Mouse (Mus musculus) limb, embryonic 14.5 days (tissue): Measurements from ENCODE around the gene Capn7. TPM values are rescaled to one million over a fixed set of nuclear protein-coding genes. Genes with fewer than 3 reads are reported as not detected.

ENCODE experiments used
- ATAC-seq: fragments of 200-750 bp; cut with Nextera tagmentation; 2 replicates; pipeline ENCODE4 v1.8.0; 2017; ENCODE audit warnings: low read depth, moderate number of reproducible peaks, moderate TSS enrichment; ENCODE audit not compliant: low FRiP score
- DNase-seq: peaks from one replicate; pipeline ENCODE4 v3.0.0-alpha.2; 2015; ENCODE audit warnings: low spot score
- H3K27ac ChIP-seq: fragments of 300-500 bp; sonication (generic); replicated peaks from 2 replicates; pipeline ENCODE4 v1.5.1; 2014; ENCODE audit warnings: low read depth, mild to moderate bottlenecking, low read length, moderate library complexity, mixed read lengths
- H3K27me3 ChIP-seq: fragments of 300-500 bp; sonication (generic); 2 replicates; pipeline ENCODE4 v1.6.1; 2014; ENCODE audit warnings: low read length, mixed read lengths; ENCODE audit not compliant: control insufficient read depth, insufficient read depth
- H3K36me3 ChIP-seq: fragments of 300-500 bp; sonication (generic); 2 replicates; pipeline ENCODE4 v1.6.1; 2014; ENCODE audit warnings: mild to moderate bottlenecking, low read length, moderate library complexity, mixed read lengths; ENCODE audit not compliant: control insufficient read depth, insufficient read depth
- H3K4me1 ChIP-seq: fragments of 300-500 bp; sonication (generic); 2 replicates; pipeline ENCODE4 v1.6.1; 2014; ENCODE audit warnings: antibody characterized with exemption, low read length, mixed read lengths; ENCODE audit not compliant: control insufficient read depth, insufficient read depth
- H3K4me2 ChIP-seq: fragments of 300-500 bp; sonication (generic); replicated peaks from 2 replicates; pipeline ENCODE4 v1.6.1; 2014; ENCODE audit warnings: low read depth, mild to moderate bottlenecking, low read length, moderate library complexity; ENCODE audit not compliant: severe bottlenecking
- H3K4me3 ChIP-seq: fragments of 300-500 bp; sonication (generic); replicated peaks from 2 replicates; pipeline ENCODE4 v1.5.1; 2014; ENCODE audit warnings: low read length
- H3K9ac ChIP-seq: fragments of 300-500 bp; sonication (generic); 2 replicates; pipeline ENCODE4 v1.6.1; 2014; ENCODE audit warnings: mild to moderate bottlenecking, low read depth, low read length, moderate library complexity; ENCODE audit not compliant: severe bottlenecking
- H3K9me3 ChIP-seq: fragments of 300-500 bp; sonication (generic); 2 replicates; pipeline ENCODE4 v1.6.1; 2016; ENCODE audit warnings: low read length; ENCODE audit not compliant: control insufficient read depth
- POLR2A ChIP-seq: fragments of 200-500 bp; IDR thresholded peaks from 2 replicates; pipeline ENCODE4 v1.8.0; 2012; ENCODE audit warnings: inconsistent platforms, mild to moderate bottlenecking, moderate library complexity, borderline replicate concordance; ENCODE audit not compliant: insufficient read depth, insufficient read length; ENCODE audit errors: extremely low read depth
- WGBS: fragments of 180-500 bp; shearing (Covaris S2); extraction: QIAGEN DNeasy Blood & Tissue Kit; methylation state at CpG from one replicate; pipeline ENCODE4 v1.1.7; 2014; 5-methylcytosine and 5-hydroxymethylcytosine counted together
- polyA plus RNA-seq, 2 experiments: library from polyadenylated mRNA; depleted of rRNA in 1 of 2; stranded (reverse) in 1 of 2; unstranded in 1 of 2; fragments of >200 nt; fragmentation: Nextera tagmentation in 1 of 2; extraction: Ambion mirVana in 1 of 2; gene quantifications; 2 replicates each; pipeline versions ENCODE4 v1.2.1 to v1.2.3; 2012 to 2014

Gene Capn7
- polyA plus RNA-seq, 2 experiments = 44.1 to 44.7 TPM

GRCm38 (mm10) chr14:31321181-31321580 is 15.3 kb upstream of the Capn7 start:
- H3K36me3 ChIP-seq = no peaks in the 10 kb centered on the region
- no peaks in the 10 kb centered on the region for H3K4me1 ChIP-seq
- no peak overlapping the region for H3K27ac ChIP-seq
- H3K27me3 ChIP-seq = no peaks in the 10 kb centered on the region
- H3K4me2 ChIP-seq = no peak overlapping the region
- ATAC-seq (no peak), DNase-seq (no peak)
- H3K9ac ChIP-seq = no peak overlapping the region
- TF ChIP-seq POLR2A = no peak
- no peak overlapping the region for H3K4me3 ChIP-seq
- H3K9me3 ChIP-seq = no peaks in the 10 kb centered on the region
- WGBS = 83% methylated on average over 11 of the region's 11 CpGs

- Histone ChIP-seq H3K9ac (no peak overlapping the region), H3K4me3 (no peak overlapping the region), H3K9me3 (no peaks in the 10 kb centered on the region), H3K4me2 (no peak overlapping the region), H3K27ac (no peak overlapping the region), H3K27me3 (no peaks in the 10 kb centered on the region), H3K4me1 (no peaks in the 10 kb centered on the region), H3K36me3 (no peaks in the 10 kb centered on the region)
- DNase-seq = no peak
- no peak for TF ChIP-seq POLR2A
- WGBS = 76% methylated on average over 3 of the region's 3 CpGs
- no peak for ATAC-seq
Observed at GRCm38 (mm10) chr14:31322191-31322590, 14.2 kb upstream of the Capn7 start.

GRCm38 (mm10) chr14:31323189-31323588 is 13.2 kb upstream of the Capn7 start:
- peak overlapping the region; percentile 33; the same call in 1 of the 2 replicates for H3K4me3 ChIP-seq
- peak; percentile 8 for DNase-seq
- no peak overlapping the region for H3K27ac ChIP-seq
- no peak for ATAC-seq
- H3K9me3 ChIP-seq = no peaks in the 10 kb centered on the region
- no peaks in the 10 kb centered on the region for H3K36me3 ChIP-seq
- H3K9ac ChIP-seq = no peak overlapping the region
- no peaks in the 10 kb centered on the region for H3K4me1 ChIP-seq
- WGBS = 71% methylated on average over 4 of the region's 4 CpGs
- peak overlapping the region; percentile 55 for H3K4me2 ChIP-seq
- H3K27me3 ChIP-seq = no peaks in the 10 kb centered on the region
- no peak for TF ChIP-seq POLR2A

- no peaks in the 10 kb centered on the region for H3K9me3 ChIP-seq
- no peaks in the 10 kb centered on the region for H3K27me3 ChIP-seq
- ATAC-seq (peak; percentile 55; the same call in 1 of the 2 replicates), DNase-seq (peak; percentile 44)
- peak within 1 kb of the TSS; percentile 55 for H3K4me2 ChIP-seq
- H3K9ac ChIP-seq = peak within 1 kb of the TSS; percentile 48
- no peaks in the 10 kb centered on the region for H3K36me3 ChIP-seq
- no peak for TF ChIP-seq POLR2A
- H3K27ac ChIP-seq = no peak within 1 kb of the TSS
- peak within 1 kb of the TSS; percentile 33 for H3K4me3 ChIP-seq
- 34% methylated on average over 28 of the region's 28 CpGs for WGBS
- no peaks in the 10 kb centered on the region for H3K4me1 ChIP-seq
Observed at GRCm38 (mm10) chr14:31323849-31324792, 12.3 kb upstream of the Capn7 start, which contains the start of gene Dnah1. TSS of gene Dnah1 (minus strand) at chr14:31323896.

- no peaks in the 10 kb centered on the region for H3K4me1 ChIP-seq
- H3K4me3 ChIP-seq = no peak overlapping the region
- no peak for DNase-seq
- TF ChIP-seq POLR2A = no peak
- H3K9me3 ChIP-seq = no peaks in the 10 kb centered on the region
- WGBS = 69% methylated on average over 10 of the region's 10 CpGs
- no peak overlapping the region for H3K9ac ChIP-seq
- no peak for ATAC-seq
- H3K27ac ChIP-seq = no peak overlapping the region
- H3K4me2 ChIP-seq = no peak overlapping the region
- H3K36me3 ChIP-seq = no peaks in the 10 kb centered on the region
- H3K27me3 ChIP-seq = no peaks in the 10 kb centered on the region
Observed at GRCm38 (mm10) chr14:31324851-31325250, 11.6 kb upstream of the Capn7 start.
